Mouse (Mus musculus) forebrain, embryonic 13.5 days (tissue): ENCODE results near the gene Zfp30. TPM values are rescaled to one million over a fixed set of nuclear protein-coding genes. Genes with fewer than 3 reads are reported as not detected.

Source experiments
- ATAC-seq: fragments of 200-750 bp; cut with Nextera tagmentation; 2 replicates; pipeline ENCODE4 v1.8.0; 2017
- H3K27ac ChIP-seq: fragments of 300-500 bp; sonication (generic); 2 replicates; pipeline ENCODE4 v1.5.1; 2015; ENCODE audit warnings: inconsistent platforms, mild to moderate bottlenecking, moderate library complexity
- H3K27me3 ChIP-seq: fragments of 300-500 bp; sonication (generic); 2 replicates; pipeline ENCODE4 v1.6.1; 2015; ENCODE audit warnings: mild to moderate bottlenecking, inconsistent platforms
- H3K36me3 ChIP-seq: fragments of 300-500 bp; sonication (generic); 2 replicates; pipeline ENCODE4 v1.6.1; 2015; ENCODE audit warnings: mild to moderate bottlenecking, inconsistent platforms; ENCODE audit not compliant: poor library complexity, severe bottlenecking
- H3K4me1 ChIP-seq: fragments of 300-500 bp; sonication (generic); 2 replicates; pipeline ENCODE4 v1.6.1; 2015; ENCODE audit warnings: inconsistent platforms
- H3K4me2 ChIP-seq: fragments of 300-500 bp; sonication (generic); 2 replicates; pipeline ENCODE4 v1.6.1; 2015; ENCODE audit warnings: inconsistent platforms, mild to moderate bottlenecking, moderate library complexity
- H3K4me3 ChIP-seq: fragments of 300-500 bp; sonication (generic); 2 replicates; pipeline ENCODE4 v1.5.1; 2015; ENCODE audit warnings: mild to moderate bottlenecking, inconsistent platforms
- H3K9ac ChIP-seq: fragments of 300-500 bp; sonication (generic); 2 replicates; pipeline ENCODE4 v1.6.1; 2015; ENCODE audit warnings: mild to moderate bottlenecking, inconsistent platforms
- H3K9me3 ChIP-seq: fragments of 300-500 bp; sonication (generic); replicated peaks from 2 replicates; pipeline ENCODE4 v1.6.1; 2016; ENCODE audit warnings: inconsistent platforms
- WGBS: fragments of 180-500 bp; shearing (Covaris S2); methylation state at CpG from one replicate; pipeline ENCODE4 v1.1.7; 2015; 5-methylcytosine and 5-hydroxymethylcytosine counted together
- polyA plus RNA-seq: library from polyadenylated mRNA; unstranded; fragments of >200 nt; fragmentation: Nextera tagmentation; extraction: Ambion mirVana; gene quantifications from 2 replicates; pipeline ENCODE4 v1.2.1, GENCODE M21; 2015

Zfp30 gene
- polyA plus RNA-seq, 1 experiment from 2014 or later: 14.2 TPM

- 81% methylated on average over 5 of the region's 5 CpGs for WGBS
- Histone ChIP-seq H3K4me1 (peaks cover 23% of the 10 kb centered on the region), H3K27ac (no peak overlapping the region), H3K9me3 (no peaks in the 10 kb centered on the region), H3K36me3 (peaks cover 37% of the 10 kb centered on the region), H3K9ac (peak overlapping the region; percentile 96), H3K27me3 (no peaks in the 10 kb centered on the region), H3K4me2 (peak overlapping the region; percentile 86), H3K4me3 (peak overlapping the region; percentile 91)
- no peak for ATAC-seq
Observed at GRCm38 (mm10) chr7:29785888-29786287, 2.1 kb downstream of the Zfp30 start.

- WGBS: 26% methylated on average over 27 of the region's 27 CpGs
- Histone ChIP-seq H3K36me3 (peaks cover 74% of the 10 kb centered on the region), H3K4me1 (no peaks in the 10 kb centered on the region), H3K4me2 (no peak overlapping the region), H3K9ac (no peak overlapping the region), H3K4me3 (no peak overlapping the region), H3K27ac (no peak overlapping the region), H3K27me3 (peaks cover 8% of the 10 kb centered on the region; the same call in 1 of the 2 replicates), H3K9me3 (no peaks in the 10 kb centered on the region; the same call in 1 of the 2 replicates)
- no peak for ATAC-seq
Observed at GRCm38 (mm10) chr7:29792906-29793305, 9.1 kb downstream of the Zfp30 start.

GRCm38 (mm10) chr7:29807046-29807445 lies 23.2 kb downstream of the Zfp30 start:
- Histone ChIP-seq H3K4me1 (no peaks in the 10 kb centered on the region), H3K9ac (no peak overlapping the region), H3K27me3 (no peaks in the 10 kb centered on the region), H3K4me2 (no peak overlapping the region), H3K4me3 (no peak overlapping the region), H3K36me3 (0 out of 2 replicates have a peak, but pooled peaks cover 4% of the 10 kb centered on the region), H3K27ac (no peak overlapping the region), H3K9me3 (0 out of 2 replicates have a peak, but pooled peaks cover 3% of the 10 kb centered on the region)
- no peak for ATAC-seq
- 65% methylated on average over 5 of the region's 5 CpGs for WGBS

GRCm38 (mm10) chr7:29812244-29812643 lies 28.4 kb downstream of the Zfp30 start:
- H3K4me3 ChIP-seq: no peak overlapping the region
- no peaks in the 10 kb centered on the region for H3K27me3 ChIP-seq
- 87% methylated on average over 1 of the region's 1 CpGs for WGBS
- H3K4me1 ChIP-seq: peaks cover 22% of the 10 kb centered on the region
- H3K27ac ChIP-seq: no peak overlapping the region
- H3K4me2 ChIP-seq: no peak overlapping the region
- ATAC-seq: no peak
- H3K9me3 ChIP-seq: 0 out of 2 replicates have a peak, but pooled peaks cover 3% of the 10 kb centered on the region
- H3K9ac ChIP-seq: no peak overlapping the region
- H3K36me3 ChIP-seq: 0 out of 2 replicates have a peak, but pooled peaks cover 4% of the 10 kb centered on the region

GRCm38 (mm10) chr7:29814381-29814780 lies 30.6 kb downstream of the Zfp30 start:
- Histone ChIP-seq H3K27me3 (no peaks in the 10 kb centered on the region), H3K9ac (no peak overlapping the region), H3K4me3 (peak overlapping the region; percentile 77; the same call in 1 of the 2 replicates), H3K36me3 (0 out of 2 replicates have a peak, but pooled peaks cover 4% of the 10 kb centered on the region), H3K27ac (no peak overlapping the region), H3K4me1 (peaks cover 38% of the 10 kb centered on the region), H3K4me2 (peak overlapping the region; percentile 81), H3K9me3 (0 out of 2 replicates have a peak, but pooled peaks cover under 1% of the 10 kb centered on the region)
- no peak for ATAC-seq
- 86% methylated on average over 2 of the region's 2 CpGs for WGBS

GRCm38 (mm10) chr7:29815061-29815784 lies 31.4 kb downstream of the Zfp30 start:
- H3K27me3 ChIP-seq: no peaks in the 10 kb centered on the region
- WGBS: 3% methylated on average over 12 of the region's 12 CpGs
- no peaks in the 10 kb centered on the region for H3K9me3 ChIP-seq
- peak; percentile 59 for ATAC-seq
- H3K4me1 ChIP-seq: peaks cover 41% of the 10 kb centered on the region
- H3K36me3 ChIP-seq: 0 out of 2 replicates have a peak, but pooled peaks cover 4% of the 10 kb centered on the region
- H3K9ac ChIP-seq: peak overlapping the region; percentile 84
- H3K4me3 ChIP-seq: peak overlapping the region; percentile 77
- peak overlapping the region; percentile 81 for H3K4me2 ChIP-seq
- peak overlapping the region; percentile 73 for H3K27ac ChIP-seq

- under 1% methylated on average over 26 of the region's 26 CpGs for WGBS
- H3K9me3 ChIP-seq: no peaks in the 10 kb centered on the region
- peaks cover 8% of the 10 kb centered on the region; the same call in 1 of the 2 replicates for H3K36me3 ChIP-seq
- H3K4me2 ChIP-seq: peak within 1 kb of the TSS; percentile 81
- H3K4me3 ChIP-seq: peak within 1 kb of the TSS; percentile 77
- ATAC-seq: peak; percentile 94
- peaks cover 41% of the 10 kb centered on the region for H3K4me1 ChIP-seq
- no peaks in the 10 kb centered on the region for H3K27me3 ChIP-seq
- peak within 1 kb of the TSS; percentile 73 for H3K27ac ChIP-seq
- H3K9ac ChIP-seq: peak within 1 kb of the TSS; percentile 84
Observed at GRCm38 (mm10) chr7:29815910-29816429, 32.2 kb downstream of the Zfp30 start, which contains the start of gene Zfp790. Gene Zfp790, plus strand, starts transcription at chr7:29816114.

GRCm38 (mm10) chr7:29818619-29819254 lies 34.9 kb downstream of the Zfp30 start:
- peak; percentile 82 for ATAC-seq
- H3K9ac ChIP-seq: peak overlapping the region; percentile 74
- 5% methylated on average over 12 of the region's 12 CpGs for WGBS
- peaks cover 28% of the 10 kb centered on the region for H3K36me3 ChIP-seq
- 0 out of 2 replicates have a peak overlapping the region, but pooled peaks have one; percentile 40 for H3K27ac ChIP-seq
- H3K4me2 ChIP-seq: peak overlapping the region; percentile 85
- no peaks in the 10 kb centered on the region for H3K27me3 ChIP-seq
- peaks cover 41% of the 10 kb centered on the region for H3K4me1 ChIP-seq
- H3K9me3 ChIP-seq: no peaks in the 10 kb centered on the region
- H3K4me3 ChIP-seq: peak overlapping the region; percentile 66

GRCm38 (mm10) chr7:29828001-29828400 lies 44.2 kb downstream of the Zfp30 start:
- H3K9me3 ChIP-seq: no peaks in the 10 kb centered on the region
- H3K36me3 ChIP-seq: peaks cover 87% of the 10 kb centered on the region
- no peak overlapping the region for H3K4me2 ChIP-seq
- no peak overlapping the region for H3K27ac ChIP-seq
- ATAC-seq: no peak
- 95% methylated on average over 12 of the region's 12 CpGs for WGBS
- no peaks in the 10 kb centered on the region for H3K27me3 ChIP-seq
- no peak overlapping the region for H3K4me3 ChIP-seq
- H3K9ac ChIP-seq: no peak overlapping the region
- H3K4me1 ChIP-seq: no peaks in the 10 kb centered on the region

GRCm38 (mm10) chr7:29829804-29830203 lies 46.0 kb downstream of the Zfp30 start:
- peaks cover 83% of the 10 kb centered on the region for H3K36me3 ChIP-seq
- 88% methylated on average over 12 of the region's 12 CpGs for WGBS
- H3K27ac ChIP-seq: no peak overlapping the region
- no peak for ATAC-seq
- H3K4me3 ChIP-seq: no peak overlapping the region
- no peak overlapping the region for H3K4me2 ChIP-seq
- H3K4me1 ChIP-seq: no peaks in the 10 kb centered on the region
- H3K9me3 ChIP-seq: no peaks in the 10 kb centered on the region
- H3K27me3 ChIP-seq: no peaks in the 10 kb centered on the region
- no peak overlapping the region; the same call in 1 of the 2 replicates for H3K9ac ChIP-seq

GRCm38 (mm10) chr7:29836816-29837215 lies 53.0 kb downstream of the Zfp30 start:
- H3K4me1 ChIP-seq: no peaks in the 10 kb centered on the region
- no peaks in the 10 kb centered on the region for H3K27me3 ChIP-seq
- no peak overlapping the region for H3K4me3 ChIP-seq
- peaks cover 29% of the 10 kb centered on the region for H3K36me3 ChIP-seq
- 0 out of 2 replicates have a peak overlapping the region, but pooled peaks have one; percentile 10 for H3K27ac ChIP-seq
- ATAC-seq: no peak
- H3K4me2 ChIP-seq: no peak overlapping the region
- H3K9me3 ChIP-seq: no peaks in the 10 kb centered on the region
- WGBS: 95% methylated on average over 1 of the region's 1 CpGs
- no peak overlapping the region for H3K9ac ChIP-seq

GRCm38 (mm10) chr7:29839256-29839655 lies 55.5 kb downstream of the Zfp30 start:
- H3K4me1 ChIP-seq: no peaks in the 10 kb centered on the region
- no peaks in the 10 kb centered on the region for H3K9me3 ChIP-seq
- H3K27me3 ChIP-seq: no peaks in the 10 kb centered on the region
- no peak overlapping the region for H3K9ac ChIP-seq
- whole genome bisulfite sequencing: 88% methylated on average over 3 of the region's 3 CpGs
- H3K4me2 ChIP-seq: no peak overlapping the region
- H3K36me3 ChIP-seq: peaks cover 21% of the 10 kb centered on the region
- no peak overlapping the region for H3K27ac ChIP-seq
- H3K4me3 ChIP-seq: no peak overlapping the region
- ATAC-seq: no peak
